Mouse (Mus musculus): ENCODE measurements around the gene Scel. TPM values are rescaled to one million over a fixed set of nuclear protein-coding genes. Genes with fewer than 3 reads are reported as not detected.

Scel gene
- polyA plus RNA-seq, 1 experiment from 2014 or later: 0.09 TPM

- H3K36me3 ChIP-seq (replicated peaks): no peaks in the 10 kb centered on the region
- DNase-seq (ENCODE audit: extremely low spot score, low spot score): no peak
- no peaks in the 10 kb centered on the region for H3K4me1 ChIP-seq
- WGBS: 91% methylated on average over 8 of the region's 8 CpGs
- no peaks in the 10 kb centered on the region for H3K9me3 ChIP-seq
- no peaks in the 10 kb centered on the region for H3K27me3 ChIP-seq (ENCODE audit: poor library complexity, severe bottlenecking)
- H3K27ac ChIP-seq: no peak overlapping the region
- H3K4me3 ChIP-seq: no peak overlapping the region
These were observed 27.5 kb upstream of the Scel start for GRCm38 (mm10) chr14:103485671-103486070.

GRCm38 (mm10) chr14:103486974-103487373, 26.2 kb upstream of the Scel start:
- no peak overlapping the region for H3K27ac ChIP-seq
- H3K27me3 ChIP-seq (ENCODE audit: poor library complexity, severe bottlenecking): no peaks in the 10 kb centered on the region
- no peaks in the 10 kb centered on the region for H3K4me1 ChIP-seq
- 91% methylated on average over 5 of the region's 5 CpGs for WGBS
- no peak overlapping the region for H3K4me3 ChIP-seq
- no peaks in the 10 kb centered on the region for H3K36me3 ChIP-seq (replicated peaks)
- no peak for DNase-seq (ENCODE audit: extremely low spot score, low spot score)
- peaks cover 7% of the 10 kb centered on the region; the same call in 1 of the 2 replicates for H3K9me3 ChIP-seq

- H3K36me3 ChIP-seq (replicated peaks): no peaks in the 10 kb centered on the region
- WGBS: 78% methylated on average over 3 of the region's 3 CpGs
- no peaks in the 10 kb centered on the region for H3K27me3 ChIP-seq (ENCODE audit: poor library complexity, severe bottlenecking)
- H3K4me1 ChIP-seq: no peaks in the 10 kb centered on the region
- no peak overlapping the region for H3K27ac ChIP-seq
- DNase-seq (ENCODE audit: extremely low spot score, low spot score): no peak
- no peak overlapping the region for H3K4me3 ChIP-seq
- H3K9me3 ChIP-seq: peaks cover 14% of the 10 kb centered on the region
These were observed 24.5 kb upstream of the Scel start for GRCm38 (mm10) chr14:103488659-103489058.

GRCm38 (mm10) chr14:103498199-103498598, 14.9 kb upstream of the Scel start:
- no peak overlapping the region for H3K27ac ChIP-seq
- peaks cover 33% of the 10 kb centered on the region for H3K4me1 ChIP-seq
- no peak overlapping the region for H3K4me3 ChIP-seq
- H3K27me3 ChIP-seq (ENCODE audit: poor library complexity, severe bottlenecking): no peaks in the 10 kb centered on the region
- 65% methylated on average over 8 of the region's 8 CpGs for WGBS
- H3K9me3 ChIP-seq: peaks cover 2% of the 10 kb centered on the region; the same call in 1 of the 2 replicates
- DNase-seq (ENCODE audit: extremely low spot score, low spot score): no peak
- H3K36me3 ChIP-seq (replicated peaks): no peaks in the 10 kb centered on the region

- H3K9me3 ChIP-seq: no peaks in the 10 kb centered on the region
- no peak overlapping the region for H3K27ac ChIP-seq
- H3K36me3 ChIP-seq (replicated peaks): no peaks in the 10 kb centered on the region
- no peak for DNase-seq (ENCODE audit: extremely low spot score, low spot score)
- WGBS: 79% methylated on average over 5 of the region's 5 CpGs
- no peaks in the 10 kb centered on the region for H3K27me3 ChIP-seq (ENCODE audit: poor library complexity, severe bottlenecking)
- H3K4me3 ChIP-seq: no peak overlapping the region
- peaks cover 33% of the 10 kb centered on the region for H3K4me1 ChIP-seq
These were observed 14.5 kb upstream of the Scel start for GRCm38 (mm10) chr14:103498613-103499012.

GRCm38 (mm10) chr14:103499060-103499459, 14.1 kb upstream of the Scel start:
- Histone ChIP-seq H3K4me3 (no peak overlapping the region), H3K27ac (no peak overlapping the region), H3K9me3 (no peaks in the 10 kb centered on the region), H3K4me1 (peaks cover 33% of the 10 kb centered on the region), H3K36me3 (replicated peaks) (no peaks in the 10 kb centered on the region), H3K27me3 (ENCODE audit: poor library complexity, severe bottlenecking) (no peaks in the 10 kb centered on the region)
- 53% methylated on average over 1 of the region's 1 CpGs for WGBS
- DNase-seq (ENCODE audit: extremely low spot score, low spot score): no peak

GRCm38 (mm10) chr14:103500309-103500708, 12.8 kb upstream of the Scel start:
- Histone ChIP-seq H3K27ac (0 out of 2 replicates have a peak overlapping the region, but pooled peaks have one; percentile 52), H3K4me1 (peaks cover 33% of the 10 kb centered on the region), H3K4me3 (no peak overlapping the region), H3K9me3 (no peaks in the 10 kb centered on the region), H3K27me3 (ENCODE audit: poor library complexity, severe bottlenecking) (no peaks in the 10 kb centered on the region), H3K36me3 (replicated peaks) (no peaks in the 10 kb centered on the region)
- 32% methylated on average over 7 of the region's 7 CpGs for WGBS
- no peak for DNase-seq (ENCODE audit: extremely low spot score, low spot score)

- H3K36me3 ChIP-seq (replicated peaks): no peaks in the 10 kb centered on the region
- no peaks in the 10 kb centered on the region for H3K27me3 ChIP-seq (ENCODE audit: poor library complexity, severe bottlenecking)
- WGBS: 7% methylated on average over 4 of the region's 4 CpGs
- H3K4me1 ChIP-seq: peaks cover 33% of the 10 kb centered on the region
- DNase-seq (ENCODE audit: extremely low spot score, low spot score): no peak
- no peak overlapping the region for H3K4me3 ChIP-seq
- no peak overlapping the region for H3K27ac ChIP-seq
- H3K9me3 ChIP-seq: no peaks in the 10 kb centered on the region
These were observed 12.2 kb upstream of the Scel start for GRCm38 (mm10) chr14:103500941-103501340.

- no peak for DNase-seq (ENCODE audit: extremely low spot score, low spot score)
- Histone ChIP-seq H3K4me1 (peaks cover 18% of the 10 kb centered on the region), H3K9me3 (no peaks in the 10 kb centered on the region), H3K36me3 (replicated peaks) (no peaks in the 10 kb centered on the region), H3K27ac (no peak overlapping the region), H3K4me3 (no peak overlapping the region), H3K27me3 (ENCODE audit: poor library complexity, severe bottlenecking) (no peaks in the 10 kb centered on the region)
- WGBS: 85% methylated on average over 7 of the region's 7 CpGs
These were observed 8.6 kb upstream of the Scel start for GRCm38 (mm10) chr14:103504514-103504913.

- 96% methylated on average over 8 of the region's 8 CpGs for WGBS
- Histone ChIP-seq H3K9me3 (no peaks in the 10 kb centered on the region), H3K36me3 (replicated peaks) (no peaks in the 10 kb centered on the region), H3K4me3 (no peak overlapping the region), H3K4me1 (peaks cover 15% of the 10 kb centered on the region), H3K27ac (no peak overlapping the region), H3K27me3 (ENCODE audit: poor library complexity, severe bottlenecking) (no peaks in the 10 kb centered on the region)
- no peak for DNase-seq (ENCODE audit: extremely low spot score, low spot score)
These were observed 3.6 kb upstream of the Scel start for GRCm38 (mm10) chr14:103509544-103509943.

GRCm38 (mm10) chr14:103513473-103513811, 300 bp downstream of the Scel start:
- H3K27ac ChIP-seq: no peak overlapping the region
- H3K36me3 ChIP-seq (replicated peaks): no peaks in the 10 kb centered on the region
- 79% methylated on average over 7 of the region's 7 CpGs for WGBS
- H3K4me1 ChIP-seq: peaks cover 15% of the 10 kb centered on the region
- no peak for DNase-seq (ENCODE audit: extremely low spot score, low spot score)
- peak overlapping the region; percentile 16; the same call in 1 of the 2 replicates for H3K4me3 ChIP-seq
- H3K27me3 ChIP-seq (ENCODE audit: poor library complexity, severe bottlenecking): no peaks in the 10 kb centered on the region
- H3K9me3 ChIP-seq: no peaks in the 10 kb centered on the region

- peaks cover 15% of the 10 kb centered on the region for H3K4me1 ChIP-seq
- WGBS: 91% methylated on average over 8 of the region's 8 CpGs
- no peak for DNase-seq (ENCODE audit: extremely low spot score, low spot score)
- no peak overlapping the region for H3K4me3 ChIP-seq
- no peaks in the 10 kb centered on the region for H3K36me3 ChIP-seq (replicated peaks)
- no peaks in the 10 kb centered on the region for H3K27me3 ChIP-seq (ENCODE audit: poor library complexity, severe bottlenecking)
- H3K27ac ChIP-seq: no peak overlapping the region
- 0 out of 2 replicates have a peak, but pooled peaks cover 2% of the 10 kb centered on the region for H3K9me3 ChIP-seq
These were observed 2.3 kb downstream of the Scel start for GRCm38 (mm10) chr14:103515419-103515818.

GRCm38 (mm10) chr14:103526286-103526685, 13.1 kb downstream of the Scel start:
- Histone ChIP-seq H3K36me3 (replicated peaks) (no peaks in the 10 kb centered on the region), H3K27me3 (ENCODE audit: poor library complexity, severe bottlenecking) (no peaks in the 10 kb centered on the region), H3K9me3 (peaks cover 4% of the 10 kb centered on the region), H3K4me3 (no peak overlapping the region), H3K27ac (no peak overlapping the region), H3K4me1 (peaks cover 10% of the 10 kb centered on the region)
- no peak for DNase-seq (ENCODE audit: extremely low spot score, low spot score)
- WGBS: 83% methylated on average over 1 of the region's 1 CpGs

All from forebrain, embryonic 10.5 days (tissue).